Mouse (Mus musculus): ENCODE data around the gene Pdzrn4. TPM values are rescaled to one million over a fixed set of nuclear protein-coding genes. Genes with fewer than 3 reads are reported as not detected.

Gene Pdzrn4
- total and polyA plus RNA-seq, 2 experiments from 2014 or later, result 16.3 to 20.7 TPM

- H3K27me3 ChIP-seq (ENCODE audit: insufficient read depth, low read length), result no peaks in the 10 kb centered on the region
- no peaks in the 10 kb centered on the region for H3K4me1 ChIP-seq (ENCODE audit: insufficient read depth)
- WGBS, result 87% methylated on average over 3 of the region's 3 CpGs
- ATAC-seq (no peak), DNase-seq (no peak)
- no peak overlapping the region for H3K4me3 ChIP-seq (ENCODE audit: low read depth, low read length)
- H3K27ac ChIP-seq (ENCODE audit: low read depth, low read length), result no peak overlapping the region
- no peaks in the 10 kb centered on the region for H3K36me3 ChIP-seq (ENCODE audit: insufficient read depth)
- H3K4me2 ChIP-seq (ENCODE audit: low read depth), result no peak overlapping the region
- TF ChIP-seq CTCF (IDR thresholded peaks at IDR 0.05; ENCODE audit: low read depth), result no peak
- no peaks in the 10 kb centered on the region for H3K9me3 ChIP-seq (ENCODE audit: low read length)
- H3K9ac ChIP-seq, result no peak overlapping the region
These were observed 94.7 kb downstream of the Pdzrn4 start for GRCm38 (mm10) chr15:92491376-92491775.

- no peak for TF ChIP-seq CTCF (IDR thresholded peaks at IDR 0.05; ENCODE audit: low read depth)
- DNase-seq, result no peak
- Histone ChIP-seq H3K4me3 (ENCODE audit: low read depth, low read length) (no peak overlapping the region), H3K27ac (ENCODE audit: low read depth, low read length) (no peak overlapping the region), H3K27me3 (ENCODE audit: insufficient read depth, low read length) (no peaks in the 10 kb centered on the region), H3K4me2 (ENCODE audit: low read depth) (no peak overlapping the region), H3K36me3 (ENCODE audit: insufficient read depth) (no peaks in the 10 kb centered on the region), H3K9ac (no peak overlapping the region), H3K4me1 (ENCODE audit: insufficient read depth) (no peaks in the 10 kb centered on the region), H3K9me3 (ENCODE audit: low read length) (no peaks in the 10 kb centered on the region)
- 45% methylated on average over 12 of the region's 12 CpGs for WGBS
- no peak for ATAC-seq
These were observed 98.9 kb downstream of the Pdzrn4 start for GRCm38 (mm10) chr15:92495465-92496174.

- Histone ChIP-seq H3K27me3 (ENCODE audit: insufficient read depth, low read length) (no peaks in the 10 kb centered on the region), H3K4me2 (ENCODE audit: low read depth) (no peak overlapping the region), H3K36me3 (ENCODE audit: insufficient read depth) (no peaks in the 10 kb centered on the region), H3K4me1 (ENCODE audit: insufficient read depth) (no peaks in the 10 kb centered on the region), H3K4me3 (ENCODE audit: low read depth, low read length) (no peak overlapping the region), H3K27ac (ENCODE audit: low read depth, low read length) (no peak overlapping the region), H3K9ac (no peak overlapping the region), H3K9me3 (ENCODE audit: low read length) (no peaks in the 10 kb centered on the region)
- ATAC-seq (no peak), DNase-seq (no peak)
- WGBS, result 16% methylated on average over 9 of the region's 9 CpGs
- no peak for TF ChIP-seq CTCF (IDR thresholded peaks at IDR 0.05; ENCODE audit: low read depth)
These were observed 103.7 kb downstream of the Pdzrn4 start for GRCm38 (mm10) chr15:92500276-92500838.

GRCm38 (mm10) chr15:92502797-92503196 lies 106.1 kb downstream of the Pdzrn4 start:
- no peaks in the 10 kb centered on the region for H3K4me1 ChIP-seq (ENCODE audit: insufficient read depth)
- no peak overlapping the region for H3K9ac ChIP-seq
- no peak for ATAC-seq
- DNase-seq, result no peak
- no peaks in the 10 kb centered on the region for H3K27me3 ChIP-seq (ENCODE audit: insufficient read depth, low read length)
- no peak overlapping the region for H3K4me2 ChIP-seq (ENCODE audit: low read depth)
- H3K4me3 ChIP-seq (ENCODE audit: low read depth, low read length), result no peak overlapping the region
- 94% methylated on average over 1 of the region's 1 CpGs for WGBS
- H3K9me3 ChIP-seq (ENCODE audit: low read length), result no peaks in the 10 kb centered on the region
- no peak for TF ChIP-seq CTCF (IDR thresholded peaks at IDR 0.05; ENCODE audit: low read depth)
- H3K27ac ChIP-seq (ENCODE audit: low read depth, low read length), result no peak overlapping the region
- H3K36me3 ChIP-seq (ENCODE audit: insufficient read depth), result no peaks in the 10 kb centered on the region

- Histone ChIP-seq H3K9me3 (ENCODE audit: low read length) (no peaks in the 10 kb centered on the region), H3K36me3 (ENCODE audit: insufficient read depth) (no peaks in the 10 kb centered on the region), H3K4me3 (ENCODE audit: low read depth, low read length) (no peak overlapping the region), H3K9ac (no peak overlapping the region), H3K27me3 (ENCODE audit: insufficient read depth, low read length) (no peaks in the 10 kb centered on the region), H3K4me1 (ENCODE audit: insufficient read depth) (no peaks in the 10 kb centered on the region), H3K4me2 (ENCODE audit: low read depth) (no peak overlapping the region), H3K27ac (ENCODE audit: low read depth, low read length) (no peak overlapping the region)
- DNase-seq (no peak), ATAC-seq (no peak)
- no peak for TF ChIP-seq CTCF (IDR thresholded peaks at IDR 0.05; ENCODE audit: low read depth)
- WGBS, result 86% methylated on average over 8 of the region's 8 CpGs
These were observed 112.7 kb downstream of the Pdzrn4 start for GRCm38 (mm10) chr15:92509372-92509771.

GRCm38 (mm10) chr15:92515651-92516050 lies 119.0 kb downstream of the Pdzrn4 start:
- no peaks in the 10 kb centered on the region for H3K9me3 ChIP-seq (ENCODE audit: low read length)
- ATAC-seq, result no peak
- no peaks in the 10 kb centered on the region for H3K27me3 ChIP-seq (ENCODE audit: insufficient read depth, low read length)
- H3K36me3 ChIP-seq (ENCODE audit: insufficient read depth), result no peaks in the 10 kb centered on the region
- WGBS, result 22% methylated on average over 1 of the region's 1 CpGs
- 0 out of 2 replicates have a peak, but pooled peaks cover 4% of the 10 kb centered on the region for H3K4me1 ChIP-seq (ENCODE audit: insufficient read depth)
- H3K4me2 ChIP-seq (ENCODE audit: low read depth), result no peak overlapping the region
- TF ChIP-seq CTCF (IDR thresholded peaks at IDR 0.05; ENCODE audit: low read depth), result no peak
- H3K9ac ChIP-seq, result no peak overlapping the region
- H3K4me3 ChIP-seq (ENCODE audit: low read depth, low read length), result no peak overlapping the region
- no peak overlapping the region for H3K27ac ChIP-seq (ENCODE audit: low read depth, low read length)
- DNase-seq, result no peak

GRCm38 (mm10) chr15:92520677-92521225 lies 124.1 kb downstream of the Pdzrn4 start:
- no peak; the same call in 1 of the 2 replicates for ATAC-seq
- TF ChIP-seq CTCF (IDR thresholded peaks at IDR 0.05; ENCODE audit: low read depth), result no peak
- Histone ChIP-seq H3K36me3 (ENCODE audit: insufficient read depth) (no peaks in the 10 kb centered on the region), H3K4me3 (ENCODE audit: low read depth, low read length) (no peak overlapping the region), H3K4me2 (ENCODE audit: low read depth) (peak overlapping the region; percentile 21), H3K4me1 (ENCODE audit: insufficient read depth) (0 out of 2 replicates have a peak, but pooled peaks cover 14% of the 10 kb centered on the region), H3K9me3 (ENCODE audit: low read length) (no peaks in the 10 kb centered on the region), H3K27me3 (ENCODE audit: insufficient read depth, low read length) (no peaks in the 10 kb centered on the region), H3K9ac (no peak overlapping the region), H3K27ac (ENCODE audit: low read depth, low read length) (no peak overlapping the region)
- DNase-seq, result peak; percentile 60
- 39% methylated on average over 19 of the region's 19 CpGs for WGBS
